Mouse (Mus musculus): Measurements from ENCODE around the gene Fmnl2. TPM values are rescaled to one million over a fixed set of nuclear protein-coding genes. Genes with fewer than 3 reads are reported as not detected.

The Fmnl2 gene
- polyA plus RNA-seq, 1 experiment = 2.6 TPM

DNA sequence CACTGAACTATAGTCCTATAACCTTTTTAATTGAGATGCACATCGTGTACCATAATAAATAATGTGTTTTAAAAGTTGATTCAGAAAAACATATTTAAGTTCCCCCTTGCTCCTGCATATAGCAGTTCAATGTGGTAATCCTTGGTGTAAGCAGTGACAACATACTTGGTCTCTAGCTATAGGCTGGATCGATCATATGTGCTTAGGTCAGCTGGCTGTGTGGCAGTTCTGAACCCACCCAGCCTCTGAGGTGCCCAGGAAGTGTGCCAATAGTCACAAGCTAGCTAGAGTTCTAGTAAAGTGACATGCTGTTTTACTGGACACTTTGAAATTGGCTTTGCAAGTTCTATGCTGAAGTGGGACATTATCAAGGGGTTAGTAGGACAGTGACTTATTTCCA lies 209.3 kb downstream of the Fmnl2 start:
- no peak overlapping the region for H3ac ChIP-seq (ENCODE audit: control insufficient read depth, insufficient read length, low read depth)
- no peak for TF ChIP-seq MAX (IDR thresholded peaks at IDR 0.05)
- no peak for TF ChIP-seq MYOG (IDR thresholded peaks at IDR 0.05; ENCODE audit: control insufficient read depth, extremely low read depth, insufficient read length)
- TF ChIP-seq CTCF (IDR thresholded peaks at IDR 0.05; ENCODE audit: control insufficient read depth, insufficient read depth, insufficient read length) = no peak
- TF ChIP-seq CEBPB (IDR thresholded peaks at IDR 0.05; ENCODE audit: low read depth) = no peak
- no peak for TF ChIP-seq MYOD1 (IDR thresholded peaks at IDR 0.05; ENCODE audit: control insufficient read depth, insufficient read length, low read depth)
- TF ChIP-seq USF1 (IDR thresholded peaks at IDR 0.05; ENCODE audit: low read depth) = no peak
- no peak for TF ChIP-seq FOSL1 (IDR thresholded peaks at IDR 0.05; ENCODE audit: insufficient read depth, low read length, poor library complexity, severe bottlenecking)

DNA sequence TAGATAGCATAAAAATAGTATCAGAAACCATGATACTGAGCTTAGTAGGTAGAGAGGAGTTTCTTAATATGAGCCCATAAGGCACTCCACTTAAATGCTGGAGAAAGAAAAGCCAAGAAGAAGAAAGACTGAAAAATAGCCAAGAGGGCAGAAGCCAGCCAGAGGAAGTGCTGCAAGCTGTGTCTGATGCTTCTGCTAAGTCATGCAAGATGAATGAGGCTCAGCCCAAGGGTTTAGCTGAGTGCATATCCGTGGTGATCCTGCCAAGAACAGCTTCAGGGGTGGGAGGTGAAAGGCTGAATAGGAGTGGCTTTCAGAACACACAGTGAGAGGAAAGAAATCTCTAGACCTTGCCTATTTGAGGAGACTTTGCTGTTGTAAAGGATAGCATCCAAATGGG lies 212.9 kb downstream of the Fmnl2 start:
- no peaks in the 10 kb centered on the region for H3K27me3 ChIP-seq (ENCODE audit: control insufficient read depth, insufficient read depth, insufficient read length)
- H3K36me3 ChIP-seq (ENCODE audit: control insufficient read depth, insufficient read depth) = no peaks in the 10 kb centered on the region
- H3K4me3 ChIP-seq (ENCODE audit: insufficient read depth, poor library complexity, severe bottlenecking) = no peak overlapping the region
- H3ac ChIP-seq (ENCODE audit: control insufficient read depth, insufficient read length, low read depth) = no peak overlapping the region
- TF ChIP-seq CEBPB (IDR thresholded peaks at IDR 0.05; ENCODE audit: low read depth) = no peak
- TF ChIP-seq CTCF (IDR thresholded peaks at IDR 0.05; ENCODE audit: control insufficient read depth, insufficient read depth, insufficient read length) = no peak
- TF ChIP-seq MYOG (IDR thresholded peaks at IDR 0.05; ENCODE audit: control insufficient read depth, extremely low read depth, insufficient read length) = no peak
- no peak for TF ChIP-seq USF1 (IDR thresholded peaks at IDR 0.05; ENCODE audit: low read depth)
- TF ChIP-seq FOSL1 (IDR thresholded peaks at IDR 0.05; ENCODE audit: insufficient read depth, low read length, poor library complexity, severe bottlenecking) = no peak
- TF ChIP-seq MYOD1 (IDR thresholded peaks at IDR 0.05; ENCODE audit: control insufficient read depth, insufficient read length, low read depth) = no peak
- no peak for TF ChIP-seq MAX (IDR thresholded peaks at IDR 0.05)
- H3K79me2 ChIP-seq (ENCODE audit: control insufficient read depth, insufficient read depth) = no peaks in the 10 kb centered on the region
- H3K79me3 ChIP-seq (ENCODE audit: low read depth) = no peaks in the 10 kb centered on the region

More for the DNA sequence above, 209.3 kb downstream of the Fmnl2 start:
- Histone ChIP-seq H3K36me3 (ENCODE audit: control insufficient read depth, insufficient read depth) (no peaks in the 10 kb centered on the region), H3K79me2 (ENCODE audit: control insufficient read depth, insufficient read depth) (no peaks in the 10 kb centered on the region), H3K27me3 (ENCODE audit: control insufficient read depth, insufficient read depth, insufficient read length) (no peaks in the 10 kb centered on the region), H3K79me3 (ENCODE audit: low read depth) (no peaks in the 10 kb centered on the region), H3K4me3 (ENCODE audit: insufficient read depth, poor library complexity, severe bottlenecking) (no peak overlapping the region)

DNA sequence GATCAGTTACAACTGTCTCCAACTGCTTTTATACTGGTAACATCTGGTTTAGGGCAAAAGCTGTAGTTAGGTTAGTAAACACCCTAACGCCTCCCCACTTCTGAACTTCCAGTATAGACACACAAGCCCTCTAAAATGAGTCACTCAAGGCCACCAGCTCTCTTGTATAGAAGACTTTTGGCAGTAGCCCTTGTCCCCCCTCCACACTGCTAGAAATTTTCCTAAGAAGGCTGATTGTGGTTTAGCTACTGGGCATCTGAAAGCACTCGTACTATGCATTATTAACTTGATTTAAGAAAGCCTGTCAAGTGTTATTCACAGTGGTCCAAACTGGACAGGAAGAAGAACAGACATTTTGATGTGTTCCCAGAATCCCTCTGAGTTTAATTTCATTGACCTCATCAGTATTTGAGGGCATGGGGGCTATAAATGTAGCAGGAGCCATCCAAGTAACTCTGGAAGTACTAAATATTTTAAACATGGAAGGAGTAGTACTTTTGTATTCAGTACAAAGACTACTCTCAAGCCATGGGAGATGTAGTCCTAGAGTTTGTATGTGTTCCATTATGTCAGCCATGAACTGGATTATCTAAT lies 222.1 kb downstream of the Fmnl2 start:
- Histone ChIP-seq H3K4me3 (ENCODE audit: insufficient read depth, poor library complexity, severe bottlenecking) (no peak overlapping the region), H3K27me3 (ENCODE audit: control insufficient read depth, insufficient read depth, insufficient read length) (no peaks in the 10 kb centered on the region), H3K79me3 (ENCODE audit: low read depth) (no peaks in the 10 kb centered on the region), H3K79me2 (ENCODE audit: control insufficient read depth, insufficient read depth) (no peaks in the 10 kb centered on the region), H3K36me3 (ENCODE audit: control insufficient read depth, insufficient read depth) (no peaks in the 10 kb centered on the region), H3ac (ENCODE audit: control insufficient read depth, insufficient read length, low read depth) (no peak overlapping the region)
- no peak for TF ChIP-seq FOSL1 (IDR thresholded peaks at IDR 0.05; ENCODE audit: insufficient read depth, low read length, poor library complexity, severe bottlenecking)
- no peak for TF ChIP-seq MYOG (IDR thresholded peaks at IDR 0.05; ENCODE audit: control insufficient read depth, extremely low read depth, insufficient read length)

DNA sequence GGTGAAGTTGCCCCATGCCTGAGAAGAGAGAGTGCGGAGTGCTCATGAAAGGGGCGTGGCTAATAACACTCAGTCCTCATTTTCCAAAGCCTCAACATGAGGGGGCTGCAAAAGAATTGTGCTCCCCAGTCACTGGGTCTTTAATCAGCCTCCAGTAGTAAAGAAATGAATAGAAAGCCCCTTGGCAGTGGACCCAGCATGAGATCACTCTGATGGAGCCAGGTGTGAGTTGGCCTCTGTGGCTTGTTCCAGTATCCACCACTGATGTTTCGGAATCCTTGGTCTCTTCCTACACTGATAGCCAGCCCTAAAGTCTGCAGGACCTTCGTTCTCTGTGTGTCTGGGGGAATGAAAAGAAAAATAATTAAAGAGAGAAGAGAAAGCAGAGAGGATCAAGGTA lies 224.4 kb downstream of the Fmnl2 start:
- no peaks in the 10 kb centered on the region for H3K79me2 ChIP-seq (ENCODE audit: control insufficient read depth, insufficient read depth)
- H3K36me3 ChIP-seq (ENCODE audit: control insufficient read depth, insufficient read depth) = no peaks in the 10 kb centered on the region
- TF ChIP-seq MYOG (IDR thresholded peaks at IDR 0.05; ENCODE audit: control insufficient read depth, extremely low read depth, insufficient read length) = no peak
- no peak for TF ChIP-seq MYOD1 (IDR thresholded peaks at IDR 0.05; ENCODE audit: control insufficient read depth, insufficient read length, low read depth)
- TF ChIP-seq CTCF (IDR thresholded peaks at IDR 0.05; ENCODE audit: control insufficient read depth, insufficient read depth, insufficient read length) = no peak
- TF ChIP-seq CEBPB (IDR thresholded peaks at IDR 0.05; ENCODE audit: low read depth) = no peak
- no peak for TF ChIP-seq FOSL1 (IDR thresholded peaks at IDR 0.05; ENCODE audit: insufficient read depth, low read length, poor library complexity, severe bottlenecking)
- TF ChIP-seq MAX (IDR thresholded peaks at IDR 0.05) = no peak
- no peak for TF ChIP-seq USF1 (IDR thresholded peaks at IDR 0.05; ENCODE audit: low read depth)
- H3K79me3 ChIP-seq (ENCODE audit: low read depth) = no peaks in the 10 kb centered on the region
- no peaks in the 10 kb centered on the region for H3K27me3 ChIP-seq (ENCODE audit: control insufficient read depth, insufficient read depth, insufficient read length)
- no peak overlapping the region for H3ac ChIP-seq (ENCODE audit: control insufficient read depth, insufficient read length, low read depth)
- H3K4me3 ChIP-seq (ENCODE audit: insufficient read depth, poor library complexity, severe bottlenecking) = no peak overlapping the region

DNA sequence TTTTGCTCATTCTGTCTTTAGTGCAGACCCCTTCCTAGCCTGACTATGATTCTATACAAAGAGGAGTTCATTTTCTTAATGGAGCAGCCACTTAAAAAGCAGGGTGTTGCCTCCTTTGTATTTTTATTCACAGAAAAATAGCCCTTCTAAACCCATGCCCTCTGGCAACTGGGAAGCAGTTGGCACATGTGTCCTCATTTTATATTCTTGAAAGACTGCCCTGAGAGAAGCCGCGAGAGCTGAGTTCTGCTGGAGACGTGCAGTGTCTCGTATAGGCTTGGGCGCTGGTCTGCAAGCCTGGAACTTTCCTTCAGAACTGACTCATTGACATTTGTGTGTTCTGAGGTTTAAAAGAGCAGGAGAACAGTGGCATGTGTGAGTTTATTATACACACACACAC lies 224.8 kb downstream of the Fmnl2 start:
- H3K36me3 ChIP-seq (ENCODE audit: control insufficient read depth, insufficient read depth) = no peaks in the 10 kb centered on the region
- H3K27me3 ChIP-seq (ENCODE audit: control insufficient read depth, insufficient read depth, insufficient read length) = no peaks in the 10 kb centered on the region
- H3K79me3 ChIP-seq (ENCODE audit: low read depth) = no peaks in the 10 kb centered on the region
- no peaks in the 10 kb centered on the region for H3K79me2 ChIP-seq (ENCODE audit: control insufficient read depth, insufficient read depth)
- no peak overlapping the region for H3ac ChIP-seq (ENCODE audit: control insufficient read depth, insufficient read length, low read depth)
- H3K4me3 ChIP-seq (ENCODE audit: insufficient read depth, poor library complexity, severe bottlenecking) = no peak overlapping the region
- no peak for TF ChIP-seq CTCF (IDR thresholded peaks at IDR 0.05; ENCODE audit: control insufficient read depth, insufficient read depth, insufficient read length)
- TF ChIP-seq MAX (IDR thresholded peaks at IDR 0.05) = no peak

DNA sequence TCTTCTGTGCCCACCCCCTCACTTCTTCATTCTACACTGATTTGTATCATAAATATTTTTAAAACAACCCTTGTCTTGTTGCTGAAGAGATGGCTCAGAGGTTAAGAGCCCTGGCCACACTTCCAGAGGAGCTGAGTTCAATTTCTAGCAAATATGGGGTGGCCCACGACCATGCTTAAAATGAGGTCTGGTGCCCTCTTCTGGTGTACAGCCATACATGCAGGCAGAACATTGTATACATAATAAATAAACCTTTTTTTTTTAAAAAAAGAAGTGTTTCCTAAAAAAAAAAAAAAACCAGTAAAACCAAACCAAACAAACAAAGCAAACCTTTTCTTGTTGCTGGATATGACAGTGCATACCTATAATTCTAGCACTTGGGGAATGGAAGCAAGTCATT lies 225.6 kb downstream of the Fmnl2 start:
- Histone ChIP-seq H3K79me3 (ENCODE audit: low read depth) (no peaks in the 10 kb centered on the region), H3K4me3 (ENCODE audit: insufficient read depth, poor library complexity, severe bottlenecking) (no peak overlapping the region), H3K36me3 (ENCODE audit: control insufficient read depth, insufficient read depth) (no peaks in the 10 kb centered on the region), H3ac (ENCODE audit: control insufficient read depth, insufficient read length, low read depth) (no peak overlapping the region), H3K27me3 (ENCODE audit: control insufficient read depth, insufficient read depth, insufficient read length) (no peaks in the 10 kb centered on the region), H3K79me2 (ENCODE audit: control insufficient read depth, insufficient read depth) (no peaks in the 10 kb centered on the region)
- TF ChIP-seq CEBPB (IDR thresholded peaks at IDR 0.05; ENCODE audit: low read depth) (no peak), FOSL1 (IDR thresholded peaks at IDR 0.05; ENCODE audit: insufficient read depth, low read length, poor library complexity, severe bottlenecking) (no peak), CTCF (IDR thresholded peaks at IDR 0.05; ENCODE audit: control insufficient read depth, insufficient read depth, insufficient read length) (no peak), USF1 (IDR thresholded peaks at IDR 0.05; ENCODE audit: low read depth) (no peak), MYOG (IDR thresholded peaks at IDR 0.05; ENCODE audit: control insufficient read depth, extremely low read depth, insufficient read length) (no peak), MAX (IDR thresholded peaks at IDR 0.05) (no peak), MYOD1 (IDR thresholded peaks at IDR 0.05; ENCODE audit: control insufficient read depth, insufficient read length, low read depth) (no peak)
